Mouse (Mus musculus): ENCODE measurements around the gene Gnai2. TPM values are rescaled to one million over a fixed set of nuclear protein-coding genes. Genes with fewer than 3 reads are reported as not detected.

Gnai2 gene
- polyA plus RNA-seq, 1 experiment from 2014 or later: 308 TPM

GRCm38 (mm10) chr9:107612191-107612944, 22.8 kb downstream of the Gnai2 start:
- Histone ChIP-seq H3K36me3 (ENCODE audit: control insufficient read depth, insufficient read depth, low read length) (peaks cover 24% of the 10 kb centered on the region), H3K4me3 (replicated peaks; ENCODE audit: low read length) (peak overlapping the region; percentile 46), H3K9ac (ENCODE audit: low read length) (peak overlapping the region; percentile 85), H3K9me3 (replicated peaks; ENCODE audit: control insufficient read depth, low read length) (no peaks in the 10 kb centered on the region), H3K4me1 (ENCODE audit: control insufficient read depth, insufficient read depth, low read length) (peaks cover 35% of the 10 kb centered on the region), H3K27ac (ENCODE audit: low read length) (peak overlapping the region; percentile 94), H3K27me3 (ENCODE audit: control insufficient read depth, insufficient read depth, low read length) (no peaks in the 10 kb centered on the region), H3K4me2 (ENCODE audit: low read depth, low read length) (peak overlapping the region; percentile 91)
- WGBS: 4% methylated on average over 48 of the region's 48 CpGs
- ATAC-seq (ENCODE audit: insufficient read depth, low FRiP score): peak; percentile 94

- H3K36me3 ChIP-seq (ENCODE audit: control insufficient read depth, insufficient read depth, low read length): peaks cover 19% of the 10 kb centered on the region
- peak overlapping the region; percentile 91 for H3K4me2 ChIP-seq (ENCODE audit: low read depth, low read length)
- H3K4me1 ChIP-seq (ENCODE audit: control insufficient read depth, insufficient read depth, low read length): peaks cover 41% of the 10 kb centered on the region
- peak overlapping the region; percentile 94 for H3K27ac ChIP-seq (ENCODE audit: low read length)
- 68% methylated on average over 6 of the region's 6 CpGs for WGBS
- no peaks in the 10 kb centered on the region for H3K27me3 ChIP-seq (ENCODE audit: control insufficient read depth, insufficient read depth, low read length)
- H3K4me3 ChIP-seq (replicated peaks; ENCODE audit: low read length): no peak overlapping the region; the same call in 1 of the 2 replicates
- H3K9ac ChIP-seq (ENCODE audit: low read length): peak overlapping the region; percentile 85
- H3K9me3 ChIP-seq (replicated peaks; ENCODE audit: control insufficient read depth, low read length): no peaks in the 10 kb centered on the region
- ATAC-seq (ENCODE audit: insufficient read depth, low FRiP score): no peak
Observed at GRCm38 (mm10) chr9:107611456-107612190, 23.5 kb downstream of the Gnai2 start.

GRCm38 (mm10) chr9:107609433-107609830, 25.7 kb downstream of the Gnai2 start:
- H3K4me1 ChIP-seq (ENCODE audit: control insufficient read depth, insufficient read depth, low read length): peaks cover 50% of the 10 kb centered on the region
- 0 out of 2 replicates have a peak overlapping the region, but pooled peaks have one; percentile 2 for H3K4me2 ChIP-seq (ENCODE audit: low read depth, low read length)
- WGBS: 68% methylated on average over 4 of the region's 4 CpGs
- ATAC-seq (ENCODE audit: insufficient read depth, low FRiP score): no peak
- H3K9me3 ChIP-seq (replicated peaks; ENCODE audit: control insufficient read depth, low read length): no peaks in the 10 kb centered on the region
- H3K36me3 ChIP-seq (ENCODE audit: control insufficient read depth, insufficient read depth, low read length): peaks cover under 1% of the 10 kb centered on the region; the same call in 1 of the 2 replicates
- H3K4me3 ChIP-seq (replicated peaks; ENCODE audit: low read length): no peak overlapping the region
- peak overlapping the region; percentile 38; the same call in 1 of the 2 replicates for H3K9ac ChIP-seq (ENCODE audit: low read length)
- no peaks in the 10 kb centered on the region for H3K27me3 ChIP-seq (ENCODE audit: control insufficient read depth, insufficient read depth, low read length)
- no peak overlapping the region; the same call in 1 of the 2 replicates for H3K27ac ChIP-seq (ENCODE audit: low read length)

- Histone ChIP-seq H3K4me1 (ENCODE audit: control insufficient read depth, insufficient read depth, low read length) (peaks cover 51% of the 10 kb centered on the region), H3K4me2 (ENCODE audit: low read depth, low read length) (0 out of 2 replicates have a peak within 1 kb of the TSS, but pooled peaks have one; percentile 2), H3K27ac (ENCODE audit: low read length) (peak within 1 kb of the TSS; percentile 67; the same call in 1 of the 2 replicates), H3K36me3 (ENCODE audit: control insufficient read depth, insufficient read depth, low read length) (no peaks in the 10 kb centered on the region), H3K9ac (ENCODE audit: low read length) (peak within 1 kb of the TSS; percentile 38; the same call in 1 of the 2 replicates), H3K4me3 (replicated peaks; ENCODE audit: low read length) (no peak within 1 kb of the TSS), H3K27me3 (ENCODE audit: control insufficient read depth, insufficient read depth, low read length) (no peaks in the 10 kb centered on the region), H3K9me3 (replicated peaks; ENCODE audit: control insufficient read depth, low read length) (no peaks in the 10 kb centered on the region)
- ATAC-seq (ENCODE audit: insufficient read depth, low FRiP score): no peak; the same call in 1 of the 2 replicates
- 34% methylated on average over 12 of the region's 12 CpGs for WGBS
Observed at GRCm38 (mm10) chr9:107608741-107609432, 26.3 kb downstream of the Gnai2 start, which contains the start of gene Sema3b. Gene Sema3b, minus strand, starts transcription at chr9:107609229.

GRCm38 (mm10) chr9:107607653-107608245, 27.4 kb downstream of the Gnai2 start:
- peak overlapping the region; percentile 39; the same call in 1 of the 2 replicates for H3K4me2 ChIP-seq (ENCODE audit: low read depth, low read length)
- no peak for ATAC-seq (ENCODE audit: insufficient read depth, low FRiP score)
- H3K9me3 ChIP-seq (replicated peaks; ENCODE audit: control insufficient read depth, low read length): no peaks in the 10 kb centered on the region
- H3K36me3 ChIP-seq (ENCODE audit: control insufficient read depth, insufficient read depth, low read length): no peaks in the 10 kb centered on the region
- 44% methylated on average over 9 of the region's 9 CpGs for WGBS
- no peaks in the 10 kb centered on the region for H3K27me3 ChIP-seq (ENCODE audit: control insufficient read depth, insufficient read depth, low read length)
- peak overlapping the region; percentile 67; the same call in 1 of the 2 replicates for H3K27ac ChIP-seq (ENCODE audit: low read length)
- H3K9ac ChIP-seq (ENCODE audit: low read length): 0 out of 2 replicates have a peak overlapping the region, but pooled peaks have one; percentile 32
- H3K4me3 ChIP-seq (replicated peaks; ENCODE audit: low read length): no peak overlapping the region
- H3K4me1 ChIP-seq (ENCODE audit: control insufficient read depth, insufficient read depth, low read length): peaks cover 48% of the 10 kb centered on the region

GRCm38 (mm10) chr9:107607036-107607435, 28.1 kb downstream of the Gnai2 start:
- ATAC-seq (ENCODE audit: insufficient read depth, low FRiP score): no peak
- Histone ChIP-seq H3K4me2 (ENCODE audit: low read depth, low read length) (peak overlapping the region; percentile 39), H3K36me3 (ENCODE audit: control insufficient read depth, insufficient read depth, low read length) (no peaks in the 10 kb centered on the region), H3K9ac (ENCODE audit: low read length) (peak overlapping the region; percentile 62), H3K27me3 (ENCODE audit: control insufficient read depth, insufficient read depth, low read length) (no peaks in the 10 kb centered on the region), H3K9me3 (replicated peaks; ENCODE audit: control insufficient read depth, low read length) (no peaks in the 10 kb centered on the region), H3K4me1 (ENCODE audit: control insufficient read depth, insufficient read depth, low read length) (peaks cover 46% of the 10 kb centered on the region), H3K4me3 (replicated peaks; ENCODE audit: low read length) (peak overlapping the region; percentile 24), H3K27ac (ENCODE audit: low read length) (peak overlapping the region; percentile 67; the same call in 1 of the 2 replicates)
- 68% methylated on average over 2 of the region's 2 CpGs for WGBS

GRCm38 (mm10) chr9:107606591-107606990, 28.6 kb downstream of the Gnai2 start:
- H3K4me3 ChIP-seq (replicated peaks; ENCODE audit: low read length): peak overlapping the region; percentile 24
- peak overlapping the region; percentile 81 for H3K27ac ChIP-seq (ENCODE audit: low read length)
- no peak; the same call in 1 of the 2 replicates for ATAC-seq (ENCODE audit: insufficient read depth, low FRiP score)
- peak overlapping the region; percentile 62 for H3K9ac ChIP-seq (ENCODE audit: low read length)
- H3K4me2 ChIP-seq (ENCODE audit: low read depth, low read length): peak overlapping the region; percentile 39
- H3K9me3 ChIP-seq (replicated peaks; ENCODE audit: control insufficient read depth, low read length): no peaks in the 10 kb centered on the region
- H3K4me1 ChIP-seq (ENCODE audit: control insufficient read depth, insufficient read depth, low read length): peaks cover 42% of the 10 kb centered on the region
- no peaks in the 10 kb centered on the region for H3K36me3 ChIP-seq (ENCODE audit: control insufficient read depth, insufficient read depth, low read length)
- 24% methylated on average over 9 of the region's 9 CpGs for WGBS
- no peaks in the 10 kb centered on the region for H3K27me3 ChIP-seq (ENCODE audit: control insufficient read depth, insufficient read depth, low read length)

- H3K4me2 ChIP-seq (ENCODE audit: low read depth, low read length): peak overlapping the region; percentile 51
- 34% methylated on average over 23 of the region's 23 CpGs for WGBS
- peaks cover 39% of the 10 kb centered on the region for H3K4me1 ChIP-seq (ENCODE audit: control insufficient read depth, insufficient read depth, low read length)
- ATAC-seq (ENCODE audit: insufficient read depth, low FRiP score): peak; percentile 66
- H3K36me3 ChIP-seq (ENCODE audit: control insufficient read depth, insufficient read depth, low read length): no peaks in the 10 kb centered on the region
- H3K9me3 ChIP-seq (replicated peaks; ENCODE audit: control insufficient read depth, low read length): no peaks in the 10 kb centered on the region
- H3K4me3 ChIP-seq (replicated peaks; ENCODE audit: low read length): peak overlapping the region; percentile 40
- H3K27me3 ChIP-seq (ENCODE audit: control insufficient read depth, insufficient read depth, low read length): no peaks in the 10 kb centered on the region
- H3K9ac ChIP-seq (ENCODE audit: low read length): peak overlapping the region; percentile 69
- H3K27ac ChIP-seq (ENCODE audit: low read length): peak overlapping the region; percentile 81
Observed at GRCm38 (mm10) chr9:107605041-107605661, 30.0 kb downstream of the Gnai2 start.

Measured in stomach, embryonic 16.5 days (tissue).